Mouse (Mus musculus) left cerebral cortex, adult 9 months (tissue): Measurements from ENCODE around the gene Rap2c.
A peak's percentile ranks its signal among the peaks of the same experiment; 100 is the strongest.

ENCODE experiments used
- DNase-seq, 2 experiments: peaks; one replicate each; pipeline ENCODE4 v3.0.0; 2022; ENCODE audit warnings: low spot score in 2 of 2

The Rap2c gene

GRCm38 (mm10) chrX:51017851-51018785, at the start of gene Rap2c:
Gene Rap2c, minus strand, starts transcription at chrX:51018018.
- peak in 1 of 2 experiments; percentile 18 for DNase-seq

GRCm38 (mm10) chrX:51066539-51067286, 48.9 kb upstream of the Rap2c start:
- no peak for DNase-seq

- DNase-seq: peak in 1 of 2 experiments; percentile 50
Measured at GRCm38 (mm10) chrX:51065773-51066172, 48.0 kb upstream of the Rap2c start.

- no peak for DNase-seq
Measured at GRCm38 (mm10) chrX:51065158-51065664, 47.4 kb upstream of the Rap2c start.

GRCm38 (mm10) chrX:51060220-51060619, 42.4 kb upstream of the Rap2c start:
- no peak for DNase-seq

GRCm38 (mm10) chrX:51058741-51059140, 40.9 kb upstream of the Rap2c start:
- DNase-seq: no peak

GRCm38 (mm10) chrX:51058317-51058716, 40.5 kb upstream of the Rap2c start:
- DNase-seq: no peak

- DNase-seq: no peak
Measured at GRCm38 (mm10) chrX:51051680-51052461, 34.1 kb upstream of the Rap2c start.

GRCm38 (mm10) chrX:51035678-51036209, 17.9 kb upstream of the Rap2c start:
- DNase-seq: no peak

- no peak for DNase-seq
Measured at GRCm38 (mm10) chrX:51019884-51020283, 2.1 kb upstream of the Rap2c start.

GRCm38 (mm10) chrX:51018786-51019179, 965 bp upstream of the Rap2c start:
- peak in 1 of 2 experiments; percentile 46 for DNase-seq

GRCm38 (mm10) chrX:51016926-51017325, 892 bp downstream of the Rap2c start:
- no peak for DNase-seq

GRCm38 (mm10) chrX:51012280-51012679, 5.5 kb downstream of the Rap2c start:
- DNase-seq: no peak

- no peak for DNase-seq
Measured at GRCm38 (mm10) chrX:51010323-51010722, 7.5 kb downstream of the Rap2c start.

GRCm38 (mm10) chrX:51000791-51001190, 17.0 kb downstream of the Rap2c start:
- DNase-seq: no peak

GRCm38 (mm10) chrX:50995310-50995709, 22.5 kb downstream of the Rap2c start:
- no peak for DNase-seq

GRCm38 (mm10) chrX:50991324-50991723, 26.5 kb downstream of the Rap2c start:
- no peak for DNase-seq

GRCm38 (mm10) chrX:50989940-50990339, 27.9 kb downstream of the Rap2c start:
- no peak for DNase-seq

GRCm38 (mm10) chrX:50988581-50988980, 29.2 kb downstream of the Rap2c start:
- DNase-seq: no peak

- peak; percentile 1 to 30 for DNase-seq
Measured at GRCm38 (mm10) chrX:50978428-50978827, 39.4 kb downstream of the Rap2c start.

GRCm38 (mm10) chrX:50972145-50972544, 45.7 kb downstream of the Rap2c start:
- no peak for DNase-seq
